Mouse (Mus musculus): Measurements from ENCODE around the gene Qtrt1. TPM values are rescaled to one million over a fixed set of nuclear protein-coding genes. Genes with fewer than 3 reads are reported as not detected.
A peak's percentile ranks its signal among the peaks of the same experiment; 100 is the strongest.

Gene Qtrt1
- 1 to 10 TPM; 7.4 to 9.3 (median 8.9) TPM for total RNA-seq (2022)

DNA sequence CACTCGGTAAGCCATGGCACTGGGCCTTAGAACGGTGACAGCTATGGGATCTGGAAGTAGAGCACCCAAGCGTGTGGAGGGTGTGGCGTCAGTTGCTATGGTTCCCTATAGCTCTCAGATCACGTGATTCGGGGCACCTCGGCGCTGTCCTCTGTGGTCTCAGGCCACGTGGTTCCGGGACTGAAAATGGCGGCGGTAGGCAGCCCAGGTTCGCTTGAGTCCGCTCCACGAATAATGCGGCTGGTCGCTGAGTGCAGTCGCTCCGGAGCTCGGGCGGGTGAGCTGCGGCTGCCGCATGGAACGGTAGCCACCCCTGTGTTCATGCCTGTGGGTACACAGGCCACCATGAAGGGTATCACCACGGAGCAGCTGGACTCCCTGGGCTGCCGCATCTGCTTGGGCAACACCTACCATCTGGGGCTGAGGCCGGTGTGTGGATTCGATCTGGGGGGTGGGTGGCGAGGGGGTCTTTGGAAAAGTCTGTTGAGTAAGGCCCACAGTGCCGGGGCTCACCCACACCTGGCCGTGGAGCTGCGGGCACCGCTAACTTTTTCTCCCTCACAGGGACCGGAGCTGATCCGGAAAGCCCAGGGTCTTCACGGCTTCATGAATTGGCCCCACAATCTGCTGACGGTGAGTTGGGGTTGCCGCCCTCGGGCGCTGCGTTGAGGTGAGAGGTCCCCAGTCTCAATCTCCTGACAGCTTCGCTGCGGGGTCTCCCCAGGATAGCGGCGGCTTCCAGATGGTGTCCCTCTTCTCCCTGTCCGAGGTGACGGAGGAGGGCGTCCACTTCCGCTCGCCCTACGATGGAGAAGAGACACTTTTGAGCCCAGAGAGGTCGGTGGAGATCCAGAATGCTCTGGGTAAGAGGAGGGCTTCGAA, at the start of gene Qtrt1:
Qtrt1 (plus strand) TSS at position 169 of the 882 bp plus-strand sequence.
- DNase-seq (ENCODE audit: low spot score) = peak; percentile 83

DNA sequence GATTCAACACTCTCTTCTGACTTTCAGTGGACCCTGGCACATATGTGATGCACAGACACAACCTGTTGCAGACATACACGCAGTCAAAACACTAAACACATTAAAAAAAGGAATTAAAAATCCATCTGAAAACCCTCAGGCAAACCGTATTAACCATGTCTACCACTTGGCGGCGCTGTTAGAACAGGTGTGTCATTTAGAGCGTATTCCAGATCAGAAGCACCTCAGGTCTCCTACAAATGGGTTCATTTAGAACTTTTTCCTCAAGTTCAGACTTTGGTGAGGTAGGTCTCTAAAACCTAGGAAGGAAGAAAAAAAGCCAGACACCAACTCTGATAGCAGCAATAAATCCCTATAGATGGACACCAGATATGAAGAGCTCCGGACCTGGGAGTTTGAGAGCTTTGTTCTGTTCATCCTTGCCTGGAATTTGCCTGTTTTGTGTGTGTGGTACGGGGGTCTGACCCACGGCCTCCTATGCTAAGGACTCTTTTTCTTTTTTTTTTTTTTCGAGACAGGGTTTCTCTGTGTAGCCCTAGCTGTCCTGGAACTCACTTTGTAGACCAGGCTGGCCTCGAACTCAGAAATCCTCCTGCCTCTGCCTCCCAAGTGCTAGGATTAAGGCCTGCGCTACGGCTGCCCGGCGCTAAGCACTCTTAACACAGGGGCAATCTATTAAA, 45.0 kb upstream of the Qtrt1 start:
- peak; percentile 56 for DNase-seq (ENCODE audit: low spot score)

- peak; percentile 100 for DNase-seq (ENCODE audit: low spot score)
These were observed 44.1 kb upstream of the Qtrt1 start, which contains the start of gene Ilf3 for GRCm38 (mm10) chr9:21367357-21368111. Gene Ilf3, plus strand, starts transcription at chr9:21367871.

GRCm38 (mm10) chr9:21368131-21368584, 43.5 kb upstream of the Qtrt1 start:
- DNase-seq (ENCODE audit: low spot score) = peak; percentile 56

- no peak for DNase-seq (ENCODE audit: low spot score)
These were observed 42.6 kb upstream of the Qtrt1 start for GRCm38 (mm10) chr9:21369080-21369479.

DNA sequence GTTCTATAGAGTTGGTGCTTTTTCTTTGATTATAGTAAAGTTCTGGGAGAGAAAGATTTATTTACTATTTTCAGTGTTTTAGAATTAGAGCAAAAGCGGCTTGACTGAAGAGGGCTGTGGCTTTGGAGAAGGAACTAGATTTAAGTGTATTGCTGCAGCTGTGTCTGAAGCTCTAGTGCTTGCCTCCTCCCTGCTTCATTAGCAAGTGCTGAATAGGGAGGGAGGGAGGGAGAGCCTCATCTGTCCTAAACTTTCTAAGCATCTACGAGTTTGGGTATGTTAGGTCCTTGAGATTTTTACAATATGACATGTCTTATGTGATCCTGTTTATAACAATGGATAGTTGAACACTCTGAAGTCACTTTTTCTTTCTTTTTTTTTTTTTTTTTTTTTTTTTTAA, 40.8 kb upstream of the Qtrt1 start:
- DNase-seq (ENCODE audit: low spot score) = no peak

- no peak for DNase-seq (ENCODE audit: low spot score)
These were observed 39.1 kb upstream of the Qtrt1 start for GRCm38 (mm10) chr9:21372508-21372907.

GRCm38 (mm10) chr9:21379195-21379594, 32.4 kb upstream of the Qtrt1 start:
- no peak for DNase-seq (ENCODE audit: low spot score)

- DNase-seq (ENCODE audit: low spot score) = no peak
These were observed 30.8 kb upstream of the Qtrt1 start for GRCm38 (mm10) chr9:21380868-21381267.

GRCm38 (mm10) chr9:21383966-21384365, 27.7 kb upstream of the Qtrt1 start:
- no peak for DNase-seq (ENCODE audit: low spot score)

- peak; percentile 36 for DNase-seq (ENCODE audit: low spot score)
These were observed 18.9 kb upstream of the Qtrt1 start for GRCm38 (mm10) chr9:21392646-21393175.

GRCm38 (mm10) chr9:21395692-21396091, 15.9 kb upstream of the Qtrt1 start:
- DNase-seq (ENCODE audit: low spot score) = no peak

- DNase-seq (ENCODE audit: low spot score) = no peak
These were observed 14.5 kb upstream of the Qtrt1 start for GRCm38 (mm10) chr9:21397170-21397569.

DNA sequence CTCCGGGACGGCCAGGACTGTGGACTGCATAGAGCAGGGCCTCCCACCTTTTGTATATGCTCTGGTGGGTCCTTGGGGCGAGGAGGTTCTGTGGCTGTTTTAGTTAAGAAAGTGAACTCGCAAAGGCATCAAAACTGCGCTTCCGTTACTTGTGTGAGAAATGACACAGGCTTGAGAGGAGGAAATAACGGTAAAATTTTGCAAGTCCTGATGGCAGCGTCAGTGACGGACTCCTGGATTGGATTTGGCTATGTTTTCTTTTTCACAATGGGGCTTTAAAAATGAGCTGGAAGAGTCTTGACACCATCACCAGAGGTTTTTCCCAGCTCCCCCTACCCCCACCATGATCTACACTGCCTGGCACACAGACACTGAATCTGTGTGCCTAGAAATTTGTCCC, 10.6 kb upstream of the Qtrt1 start:
- no peak for DNase-seq (ENCODE audit: low spot score)

- no peak for DNase-seq (ENCODE audit: low spot score)
These were observed 8.8 kb upstream of the Qtrt1 start for GRCm38 (mm10) chr9:21402764-21403253.

DNA sequence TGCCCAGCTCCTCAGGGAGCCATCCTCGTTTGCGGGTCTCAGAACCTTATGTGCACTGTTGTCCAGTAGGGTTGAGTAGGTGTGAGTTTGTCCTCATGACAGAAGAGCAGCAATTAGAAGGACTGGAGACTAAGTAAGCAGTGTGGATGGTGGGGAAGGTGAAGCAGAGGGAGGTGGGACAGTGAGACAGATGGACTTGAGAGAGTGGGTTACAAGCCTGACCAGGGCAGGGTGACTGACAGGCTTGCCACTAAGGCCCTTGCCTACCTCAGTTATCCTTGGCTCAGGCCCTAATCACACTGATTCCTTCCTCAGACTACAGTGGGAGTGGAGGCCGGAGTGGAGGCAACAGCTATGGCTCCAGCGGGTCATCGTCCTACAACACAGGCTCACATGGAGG, 7.9 kb upstream of the Qtrt1 start:
- no peak for DNase-seq (ENCODE audit: low spot score)

DNA sequence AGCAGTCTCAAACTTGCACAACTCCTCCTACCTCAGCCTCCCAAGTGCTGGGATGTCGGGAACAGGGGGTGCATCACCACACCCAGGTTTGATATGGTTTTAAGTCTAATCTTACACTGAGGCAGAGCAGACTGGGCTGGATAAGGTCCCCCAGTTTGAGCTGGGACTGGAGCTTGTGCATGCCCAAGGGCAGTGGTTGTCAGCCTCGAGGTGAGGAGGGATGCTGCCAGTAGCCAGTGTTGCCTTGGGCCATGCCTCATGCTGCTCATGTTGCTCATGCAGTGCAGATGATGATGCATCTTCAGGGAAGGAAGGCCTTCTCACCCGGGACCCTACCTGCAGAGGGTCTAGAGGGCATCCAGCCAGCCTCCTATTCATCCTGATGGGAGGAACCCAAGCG, 6.1 kb upstream of the Qtrt1 start:
- DNase-seq (ENCODE audit: low spot score) = no peak

GRCm38 (mm10) chr9:21407951-21408350, 3.7 kb upstream of the Qtrt1 start:
- no peak for DNase-seq (ENCODE audit: low spot score)

DNA sequence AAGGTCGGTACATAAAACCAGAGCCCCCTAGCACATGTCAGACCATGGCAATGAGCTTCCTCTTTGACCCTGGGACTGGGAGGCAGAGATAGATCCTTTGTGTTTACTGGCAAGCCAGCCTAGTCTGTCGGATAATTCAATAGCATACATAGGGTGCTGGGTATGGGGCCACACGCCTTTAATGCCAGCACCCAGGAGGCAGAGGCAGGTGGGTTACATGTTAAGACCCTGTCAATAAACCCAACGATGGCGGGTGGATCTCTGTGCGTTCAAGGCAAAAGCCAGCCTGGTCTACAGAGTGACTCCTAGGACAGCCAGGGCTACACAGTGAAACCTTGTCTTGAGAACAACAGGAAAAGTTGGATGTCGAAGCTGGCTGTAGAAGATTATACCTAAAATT, 3.0 kb upstream of the Qtrt1 start:
- no peak for DNase-seq (ENCODE audit: low spot score)

- peak; percentile 74 for DNase-seq (ENCODE audit: low spot score)
These were observed 1.9 kb upstream of the Qtrt1 start for GRCm38 (mm10) chr9:21409592-21410317.

GRCm38 (mm10) chr9:21417866-21418265, 6.2 kb downstream of the Qtrt1 start:
- DNase-seq (ENCODE audit: low spot score) = no peak
